ENCODE assay signal across 15 mouse cellular contexts in the genomic region with DNA sequence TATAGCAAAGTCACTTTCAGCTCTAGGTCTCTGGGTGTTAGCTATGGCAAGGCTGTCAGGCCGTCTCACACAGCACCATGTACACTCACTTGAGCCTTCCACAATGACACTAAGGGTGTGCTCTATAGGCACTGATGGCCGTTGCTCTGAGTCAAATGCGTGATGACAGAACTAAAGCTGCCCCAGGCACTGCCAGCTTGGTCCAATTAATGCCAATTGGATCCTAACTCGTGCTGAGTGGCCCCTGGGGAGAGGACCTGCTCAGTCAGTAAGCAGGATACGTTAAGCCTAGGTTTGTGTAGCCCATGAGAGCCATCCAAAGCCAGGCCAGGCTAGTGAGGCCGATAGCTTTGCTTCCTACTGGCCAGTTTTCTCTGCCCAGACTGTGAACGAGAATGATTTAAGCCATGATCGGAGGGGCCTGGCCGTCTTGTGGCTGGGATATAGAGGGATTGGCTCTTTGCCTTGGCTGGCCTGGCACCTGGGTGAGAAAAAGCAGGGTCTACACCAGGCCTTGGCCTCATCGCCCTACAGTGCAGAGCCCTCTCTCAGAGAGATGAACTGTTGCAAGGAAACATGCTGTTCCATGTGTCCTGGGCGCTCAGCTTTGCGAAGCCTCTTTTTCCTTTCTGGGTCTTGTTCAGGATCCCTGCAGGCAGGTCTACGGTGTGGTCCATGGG. TPM values are rescaled to one million over a fixed set of nuclear protein-coding genes. Genes with fewer than 3 reads are reported as not detected.
"Had no signal": no experiment of that assay in that cellular context is flagged by ENCODE, and none has a peak within 500 bp of the region (broad histone marks: within the 10 kb centered on the region; RNA-seq: fewer than 3 reads in every experiment).

No protein-coding gene starts in this region.

- H3K4me2 ChIP-seq: limb, embryonic 15.5 days; liver, embryonic 12.5 days; lung, embryonic 14.5 days had no signal

- H3K27ac ChIP-seq: limb, embryonic 15.5 days; liver, embryonic 12.5 days; midbrain, embryonic 10.5 days; stomach, postnatal 0 days had no signal

- H3K4me3 ChIP-seq: limb, embryonic 15.5 days; liver, embryonic 12.5 days; midbrain, embryonic 10.5 days had no signal

- ATAC-seq: liver, embryonic 12.5 days; midbrain, embryonic 16.5 days had no signal

- H3K9ac ChIP-seq: limb, embryonic 15.5 days; liver, embryonic 12.5 days; lung, embryonic 14.5 days had no signal

- H3K4me1 ChIP-seq: liver, embryonic 12.5 days had no signal

- DNase-seq: kidney, postnatal 10 days; lung, embryonic 14.5 days; lung, postnatal 10 days; lung, postnatal 4 days; thymus, postnatal 14 days had no signal

- H3K9me3 ChIP-seq: limb, embryonic 15.5 days; liver, embryonic 12.5 days; midbrain, embryonic 10.5 days had no signal

- H3K27me3 ChIP-seq: limb, embryonic 15.5 days had no signal

- H3K36me3 ChIP-seq: limb, embryonic 15.5 days; liver, embryonic 12.5 days; midbrain, embryonic 10.5 days had no signal

RNA-seq across cellular contexts. Expression of a gene that starts 41.2 kb away (rescaled TPM):
- polyA plus RNA-seq: kidney, embryonic 14.5 days; large intestine, adult 2 months; limb, embryonic 11.5 days; limb, embryonic 15.5 days; liver, embryonic 12.5 days; liver, embryonic 16.5 days; lung, embryonic 14.5 days; midbrain, embryonic 10.5 days; midbrain, embryonic 16.5 days; stomach, postnatal 0 days had no signal

RNA-seq across cellular contexts. Expression of a gene that starts 54.8 kb away (rescaled TPM):
- polyA plus RNA-seq: kidney, embryonic 14.5 days; large intestine, adult 2 months; limb, embryonic 11.5 days; limb, embryonic 15.5 days; liver, embryonic 12.5 days; liver, embryonic 16.5 days; lung, embryonic 14.5 days; midbrain, embryonic 10.5 days; midbrain, embryonic 16.5 days; neural tube, embryonic 14.5 days; stomach, postnatal 0 days had no signal
